Mouse (Mus musculus): ENCODE results near the gene Scgb2b27. TPM values are rescaled to one million over a fixed set of nuclear protein-coding genes. Genes with fewer than 3 reads are reported as not detected.

Scgb2b27 gene
- polyA plus RNA-seq (2017; shearing (Covaris generic)), result not detected

DNA sequence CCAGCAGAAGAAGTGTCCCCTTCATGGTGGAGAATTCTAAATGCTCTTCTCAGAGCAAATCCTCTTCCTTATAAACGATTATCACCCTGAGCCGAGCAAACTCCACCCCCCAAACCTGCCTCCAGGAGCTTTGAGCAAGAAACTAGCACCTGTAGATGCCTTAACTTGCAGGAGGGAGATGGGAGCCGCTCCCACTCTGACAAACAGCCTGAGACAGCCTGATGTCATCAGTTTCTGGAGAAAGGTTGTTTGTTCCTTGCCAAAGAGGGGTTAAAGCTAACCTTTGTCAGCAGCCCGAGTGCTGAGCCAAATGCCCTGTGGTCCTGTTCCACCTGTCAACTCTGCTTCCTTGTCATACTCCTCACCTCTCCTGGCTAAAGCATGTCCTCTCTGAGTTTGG is at the start of gene Scgb2b27:
Gene Scgb2b27, minus strand, starts transcription at position 101 of the 400 bp plus-strand sequence.

DNA sequence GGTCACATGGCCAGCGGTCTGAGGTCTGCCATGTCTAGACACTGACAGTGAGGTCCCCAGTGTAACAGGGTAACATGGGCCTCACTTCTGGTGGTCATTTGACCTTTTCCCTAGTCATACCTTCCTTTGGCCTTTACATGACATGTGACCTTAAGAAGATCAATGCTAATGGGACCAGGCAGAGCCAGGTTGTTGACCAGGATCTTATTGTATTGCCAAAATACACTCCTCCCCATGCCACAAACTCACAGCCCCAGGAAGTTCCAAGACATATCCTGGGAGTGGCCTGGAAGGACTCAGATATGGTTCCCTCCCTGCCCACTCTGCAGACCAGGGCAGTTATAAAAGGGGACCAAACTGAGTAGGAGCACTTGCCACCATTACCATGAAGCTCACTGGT is 7.4 kb upstream of the Scgb2b27 start, which contains the start of gene Scgb1b27:
Gene Scgb1b27, plus strand, starts transcription at position 301 of the 400 bp plus-strand sequence.

Other genes starting within 250 kb of the Scgb2b27 start
- gene Scgb2b26, start 68.9 kb downstream of the Scgb2b27 start, polyA plus RNA-seq (2017; shearing (Covaris generic)), result not detected
- gene Scgb1b27, start 7.5 kb upstream of the Scgb2b27 start, polyA plus RNA-seq (2017; shearing (Covaris generic)), result not detected
- not detected for gene Scgb1b30, start 81.5 kb upstream of the Scgb2b27 start, polyA plus RNA-seq (2017; shearing (Covaris generic))
- not detected for gene Wtip, start 119.3 kb upstream of the Scgb2b27 start, polyA plus RNA-seq (2017; shearing (Covaris generic))
- 122 TPM for gene Uba2, start 155.7 kb upstream of the Scgb2b27 start, polyA plus RNA-seq (2017; shearing (Covaris generic))
- 54.2 TPM for gene Pdcd2l, start 182.7 kb upstream of the Scgb2b27 start, polyA plus RNA-seq (2017; shearing (Covaris generic))
- gene Gpi1, start 216.4 kb upstream of the Scgb2b27 start, polyA plus RNA-seq (2017; shearing (Covaris generic)), result 207 TPM
- 1.6 TPM for gene Gm6096, start 237.1 kb upstream of the Scgb2b27 start, polyA plus RNA-seq (2017; shearing (Covaris generic))